16 mouse cellular contexts compared by ENCODE assay signal in the genomic region with DNA sequence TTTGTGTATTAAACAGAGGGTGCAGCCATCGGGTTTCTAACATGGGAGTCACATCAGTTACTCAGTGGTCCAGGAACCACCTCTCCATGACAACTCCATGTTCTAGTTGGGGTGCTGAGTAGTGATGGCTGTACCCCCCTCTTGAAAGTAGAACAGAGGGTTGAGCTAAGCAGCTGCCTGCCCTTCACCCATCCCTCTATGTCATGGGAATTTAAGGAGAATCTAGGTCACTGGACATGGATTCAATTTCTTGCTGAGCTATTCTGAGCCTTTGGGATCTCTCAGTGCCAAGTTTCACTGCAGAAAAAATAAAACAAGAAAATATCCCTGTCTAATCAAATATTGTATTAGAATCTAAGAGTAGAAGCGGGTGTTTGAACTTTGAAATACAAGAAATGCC. TPM values are rescaled to one million over a fixed set of nuclear protein-coding genes. Genes with fewer than 3 reads are reported as not detected.
DNase-seq lines count a peak whose midpoint lies in the region; TF ChIP-seq lines count a peak whose summit lies in the region.
"Had no signal": no experiment of that assay in that cellular context is flagged by ENCODE, and none has a peak within 500 bp of the region (broad histone marks: within the 10 kb centered on the region; RNA-seq: fewer than 3 reads in every experiment).

No protein-coding gene starts in this region.

- H3K36me3 ChIP-seq in ES-Bruce4 (ENCODE audit: control insufficient read depth, insufficient read depth, low read length, poor library complexity, severe bottlenecking), result no peaks in the 10 kb centered on the region
- H3K36me3 ChIP-seq: heart, embryonic 12.5 days; neural tube, embryonic 15.5 days had no signal

- intact Hi-C loops in gastrocnemius, postnatal 14 days (cut with DNase I; ENCODE audit: low total_unique reads), result no loop called here

- H3K27ac ChIP-seq in ES-Bruce4 (ENCODE audit: insufficient read depth, low read length), result peak overlapping the region; percentile 57; the same call in 1 of the 2 replicates
- H3K27ac ChIP-seq: neural tube, embryonic 15.5 days had no signal

- peaks cover 1% of the 10 kb centered on the region for H3K4me1 ChIP-seq in ES-Bruce4 (ENCODE audit: control insufficient read depth, insufficient read depth, low read length)
- H3K4me1 ChIP-seq: megakaryocyte, embryonic 14.5 days; neural tube, embryonic 15.5 days had no signal

- TF ChIP-seq POLR2A in ES-Bruce4 (IDR thresholded peaks at IDR 0.05; ENCODE audit: insufficient read depth, low read length), result no peak

- DNase-seq in gastrocnemius, postnatal 25 days, result peak; percentile 35
- DNase-seq in gastrocnemius, postnatal 14 days, result no peak
- DNase-seq in brain, adult 2 months (ENCODE audit: low read depth, low spot score), result peak; percentile 37
- DNase-seq in skeletal muscle tissue, adult 2 months (ENCODE audit: low read depth, low spot score), result peak; percentile 80
- no peak for DNase-seq in lung, postnatal 14 days
- no peak for DNase-seq in urinary bladder, postnatal 14 days (ENCODE audit: low spot score)
- DNase-seq: adrenal gland, adult 2 months; B cell, adult 2 months; kidney, postnatal 36 days; left cerebral cortex, postnatal 4 days; lung, adult 18-20 months; thymus, adult 2 months had no signal

- no peaks in the 10 kb centered on the region for H3K27me3 ChIP-seq in ES-Bruce4 (ENCODE audit: control insufficient read depth, insufficient read depth, low read length, poor library complexity, severe bottlenecking)
- H3K27me3 ChIP-seq: heart, embryonic 12.5 days; neural tube, embryonic 15.5 days had no signal

- no peaks in the 10 kb centered on the region for H3K9me3 ChIP-seq in ES-Bruce4 (replicated peaks; ENCODE audit: control insufficient read depth, insufficient read depth, low read length, poor library complexity, severe bottlenecking)
- H3K9me3 ChIP-seq: heart, embryonic 12.5 days; megakaryocyte, embryonic 14.5 days; neural tube, embryonic 15.5 days had no signal

- H3K9ac ChIP-seq in ES-Bruce4 (ENCODE audit: low read depth, poor library complexity, severe bottlenecking), result no peak overlapping the region
- H3K9ac ChIP-seq: heart, embryonic 12.5 days; neural tube, embryonic 15.5 days had no signal

- TF ChIP-seq CTCF in ES-Bruce4 (IDR thresholded peaks at IDR 0.05; ENCODE audit: low read depth, low read length), result no peak

- H3K4me3 ChIP-seq in ES-Bruce4 (ENCODE audit: low read depth, low read length), result no peak overlapping the region
- H3K4me3 ChIP-seq: heart, embryonic 12.5 days; megakaryocyte, embryonic 14.5 days; neural tube, embryonic 15.5 days had no signal

- TF ChIP-seq EP300 in ES-Bruce4 (IDR thresholded peaks at IDR 0.05; ENCODE audit: insufficient read depth, low read depth, low read length), result no peak

RNA-seq across cellular contexts. Expression of gene Amotl1, which starts 18.7 kb away (rescaled TPM):
- 100 to 1,000 TPM; 221 to 341 TPM for total RNA-seq in gastrocnemius, postnatal 25 days (2021)
- 100 to 1,000 TPM; 264 to 270 TPM for total RNA-seq in gastrocnemius, postnatal 14 days (2021)
- polyA plus RNA-seq in ES-Bruce4 (2011; ENCODE audit: insufficient read depth, insufficient read length, low read depth, missing spikeins), result 36.0 and 40.6 TPM in 2 replicates

Comparison
In these comparisons a context has a peak if more than half of its experiments do, and no peak if none do; other contexts are left out.
1. DNase-seq: peak in gastrocnemius, postnatal 25 days (single experiment), brain, adult 2 months (single experiment) and skeletal muscle tissue, adult 2 months (single experiment); none in gastrocnemius, postnatal 14 days (single experiment), lung, postnatal 14 days (single experiment) and urinary bladder, postnatal 14 days (single experiment).